Mouse (Mus musculus): ENCODE results near the gene Vps50.
"Not testable (repeated sequence)": the region's sequence is repeated elsewhere in the genome, so short reads cannot be mapped to it uniquely, and the experiment has no call there.

Vps50 gene

DNA sequence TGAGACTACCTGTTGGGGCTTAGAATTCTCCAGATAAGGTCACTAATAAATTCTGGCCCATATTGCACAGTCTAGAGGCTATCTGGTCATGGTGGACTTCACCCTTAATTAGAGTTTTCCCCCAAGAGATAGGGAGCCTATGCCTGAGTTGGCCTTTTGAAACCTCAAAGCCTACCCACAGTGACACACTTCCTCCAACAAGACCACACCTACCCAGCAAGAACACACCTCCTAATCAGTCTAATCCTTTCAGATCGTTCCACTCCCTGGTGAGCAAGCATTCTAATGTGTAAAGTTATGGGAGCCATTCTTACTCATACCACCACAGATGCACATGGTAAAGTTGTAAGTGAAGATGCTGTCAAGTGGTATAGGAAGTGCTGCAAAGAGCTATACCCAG is 37.9 kb downstream of the Vps50 start:
- no peak for DNase-seq (ENCODE audit: low spot score)

DNA sequence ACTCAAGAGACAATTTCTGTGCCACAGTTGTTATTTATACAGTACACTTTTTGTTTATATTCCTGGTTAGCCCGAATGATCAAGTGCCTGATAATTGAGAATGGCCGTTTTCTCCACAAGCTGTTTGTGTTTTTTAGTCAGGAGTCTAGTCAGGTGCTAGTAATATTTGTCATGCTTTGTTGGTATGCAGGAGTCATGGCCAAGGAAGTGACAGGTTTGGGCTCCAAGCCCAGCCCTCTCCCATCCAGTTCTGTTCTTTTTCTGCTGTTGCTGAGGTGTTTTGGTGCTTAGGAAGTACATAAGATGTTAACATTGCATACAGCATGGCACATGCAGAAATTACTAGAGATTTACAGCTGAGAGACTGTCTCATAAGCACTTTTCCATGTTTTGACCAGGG is 41.3 kb downstream of the Vps50 start:
- DNase-seq (ENCODE audit: low spot score) = no peak

- no peak for DNase-seq (ENCODE audit: low spot score)
Measured at GRCm38 (mm10) chr6:3543862-3544261, 45.7 kb downstream of the Vps50 start.

- DNase-seq (ENCODE audit: low spot score) = peak; percentile 58
Measured at GRCm38 (mm10) chr6:3544970-3545369, 46.8 kb downstream of the Vps50 start.

DNA sequence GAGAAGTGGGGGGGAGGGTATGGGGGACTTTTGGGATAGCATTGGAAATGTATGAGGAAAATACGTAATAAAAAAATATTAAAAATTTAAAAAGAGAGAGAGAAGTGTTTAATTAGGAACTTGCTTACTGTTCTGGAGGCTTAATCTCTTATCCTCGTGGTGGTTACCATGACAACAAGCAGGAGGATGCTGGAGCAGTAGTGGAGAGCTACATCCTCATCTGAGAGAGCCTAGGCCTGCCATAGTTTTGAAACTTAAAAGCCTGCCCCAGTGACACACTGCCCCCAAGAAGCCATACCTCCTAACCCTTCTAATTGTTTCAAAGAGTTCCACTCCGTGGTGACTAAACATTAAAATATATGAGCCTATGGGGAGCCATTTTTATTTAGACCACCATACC is 50.8 kb downstream of the Vps50 start:
- DNase-seq (ENCODE audit: low spot score) = no peak

DNA sequence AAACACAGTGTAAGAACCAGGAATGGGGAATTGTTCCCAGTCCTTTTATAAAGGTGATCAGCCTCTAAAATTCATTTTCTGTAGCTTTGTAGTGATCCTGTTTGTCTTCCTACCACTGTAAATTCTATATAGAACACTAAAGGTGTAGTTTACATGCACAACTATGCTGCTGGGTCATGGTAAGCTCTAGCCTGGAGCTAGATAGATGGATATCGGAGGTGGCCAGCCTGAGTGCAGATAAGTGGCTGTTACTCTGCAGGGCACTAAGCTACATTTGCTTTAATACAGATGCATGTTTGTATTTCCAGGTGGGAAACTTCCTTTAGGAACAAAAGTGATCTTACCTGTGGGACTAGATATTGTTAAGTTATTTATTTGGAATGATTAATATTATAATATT is 51.8 kb downstream of the Vps50 start:
- no peak for DNase-seq (ENCODE audit: low spot score)

DNA sequence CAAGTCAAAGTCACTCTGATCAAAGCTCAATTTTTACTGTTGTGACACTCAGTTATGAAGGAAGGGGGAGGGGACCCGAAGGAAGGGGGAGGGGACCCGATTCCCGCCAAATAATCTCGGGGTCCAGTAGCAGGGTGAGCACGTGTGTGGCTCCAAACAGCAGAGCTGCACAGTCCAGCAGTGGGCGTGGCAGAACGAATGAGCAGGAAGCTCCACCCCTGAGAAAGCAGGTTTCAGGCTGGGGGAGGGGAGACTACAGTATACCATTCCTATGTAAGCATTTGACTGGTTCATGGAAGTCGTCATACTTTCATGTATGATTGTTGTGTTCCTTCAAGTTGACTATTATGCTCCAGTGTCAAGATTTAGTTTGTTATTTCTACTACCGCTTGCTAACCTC is 54.5 kb downstream of the Vps50 start:
- not testable (repeated sequence) for DNase-seq (ENCODE audit: low spot score)

DNA sequence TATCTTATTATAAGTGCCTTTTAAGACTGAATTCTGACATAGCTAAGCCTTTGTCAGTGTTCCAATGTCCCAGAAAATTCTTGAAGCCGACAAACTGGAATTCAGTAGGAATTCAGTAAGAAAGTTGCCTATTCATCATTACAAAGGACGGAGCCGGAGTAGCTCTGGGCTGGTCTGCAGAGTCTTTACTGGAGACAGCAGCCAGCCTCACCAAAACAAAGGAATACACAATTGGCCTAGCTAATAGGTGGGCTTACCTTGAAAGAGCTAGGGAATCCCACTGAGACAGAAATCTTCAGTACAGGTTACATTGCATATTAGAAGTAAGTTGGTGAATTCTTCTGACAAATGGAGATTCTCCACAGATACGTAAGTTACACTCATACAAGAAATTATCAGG is 59.0 kb downstream of the Vps50 start:
- DNase-seq (ENCODE audit: low spot score) = no peak

- no peak for DNase-seq (ENCODE audit: low spot score)
Measured at GRCm38 (mm10) chr6:3560009-3560408, 61.8 kb downstream of the Vps50 start.

- DNase-seq (ENCODE audit: low spot score) = no peak
Measured at GRCm38 (mm10) chr6:3562301-3562700, 64.1 kb downstream of the Vps50 start.

DNA sequence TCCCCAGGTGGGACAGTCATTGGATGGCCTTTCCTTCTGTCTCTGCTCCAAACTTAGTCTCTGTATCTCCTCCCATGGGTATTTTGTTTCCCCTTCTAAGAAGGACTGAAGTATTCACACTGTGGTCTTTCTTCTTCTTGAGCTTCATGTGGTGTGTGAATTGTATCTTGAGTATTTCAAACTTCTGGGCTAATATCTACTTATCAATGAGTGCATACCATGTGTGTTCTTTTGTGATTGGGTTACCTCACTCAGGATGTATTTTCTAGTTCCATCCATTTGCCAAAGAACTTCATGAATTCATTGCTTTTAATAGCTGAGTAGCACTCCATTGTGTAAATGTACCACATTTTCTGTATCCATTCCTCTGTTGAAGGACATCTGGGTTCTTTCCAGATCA is 65.9 kb downstream of the Vps50 start:
- not testable (repeated sequence) for DNase-seq (ENCODE audit: low spot score)

DNA sequence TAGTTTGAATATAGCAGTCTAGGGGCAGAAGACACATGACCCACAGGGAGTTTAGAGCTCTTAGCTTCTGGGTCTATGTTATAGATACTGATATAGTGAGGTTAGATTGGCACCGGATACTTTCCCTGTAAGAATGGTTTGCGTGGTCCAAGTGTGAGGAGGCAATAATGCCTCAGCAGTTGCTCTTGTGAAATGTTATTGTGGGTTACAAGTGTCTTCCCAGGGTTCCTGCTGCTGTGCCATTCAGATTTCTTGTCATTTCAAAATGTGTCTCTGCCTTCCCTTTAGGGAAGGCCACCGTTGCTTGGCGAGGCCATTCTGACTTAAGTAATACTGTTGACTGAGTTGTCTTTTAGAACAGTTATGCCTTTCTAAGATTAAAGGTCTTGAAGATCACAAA is 66.8 kb downstream of the Vps50 start:
- DNase-seq (ENCODE audit: low spot score) = peak; percentile 10

DNA sequence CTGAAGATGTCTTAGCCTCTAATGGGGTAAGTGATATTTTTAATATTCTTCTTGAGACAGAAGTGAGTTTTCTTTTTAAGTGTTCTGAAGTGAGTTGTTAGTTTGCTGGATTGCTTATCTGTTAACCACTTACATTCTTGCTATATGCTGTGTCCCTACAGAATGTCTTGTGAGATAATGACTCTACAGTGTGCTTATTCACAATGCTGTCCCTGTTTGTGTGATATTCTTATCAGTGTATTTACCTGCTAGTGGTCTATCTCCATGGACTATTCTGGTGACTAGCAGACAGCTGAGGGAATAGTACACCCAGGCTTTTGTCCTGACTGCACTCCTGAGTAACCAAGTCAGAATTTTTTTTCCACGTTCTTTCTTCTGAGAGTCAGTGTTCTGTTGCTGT is 67.5 kb downstream of the Vps50 start:
- DNase-seq (ENCODE audit: low spot score) = no peak

GRCm38 (mm10) chr6:3567071-3567610 is 69.0 kb downstream of the Vps50 start:
- DNase-seq (ENCODE audit: low spot score) = peak; percentile 13

DNA sequence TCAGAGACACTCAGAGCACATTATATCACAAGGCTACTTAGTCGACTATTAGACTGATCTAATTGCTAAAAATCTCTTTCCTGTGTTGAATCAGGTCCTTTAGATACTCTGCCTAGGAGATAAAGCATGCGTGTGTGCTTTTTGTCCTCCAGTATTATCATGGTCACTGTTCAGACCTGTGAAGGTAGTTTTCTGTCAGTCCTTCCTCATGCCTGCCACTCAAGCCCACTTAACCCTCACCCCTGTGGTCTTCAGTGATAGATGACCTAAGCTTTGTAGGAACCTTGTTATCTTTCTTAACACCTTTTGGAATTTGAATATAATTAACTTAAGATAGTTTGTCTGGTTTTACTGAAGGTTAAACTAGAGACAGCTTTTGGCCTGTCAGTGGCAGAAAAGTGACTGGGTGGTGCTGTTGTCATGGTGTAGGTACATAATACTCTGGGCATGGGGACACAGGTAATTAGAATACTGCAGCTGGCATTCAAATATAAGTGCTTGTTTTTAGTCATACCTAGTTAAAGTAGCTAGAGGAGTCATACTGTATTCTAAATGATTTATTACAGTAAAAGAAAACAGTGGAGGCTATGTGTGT is 74.1 kb downstream of the Vps50 start:
- DNase-seq (ENCODE audit: low spot score) = no peak

DNA sequence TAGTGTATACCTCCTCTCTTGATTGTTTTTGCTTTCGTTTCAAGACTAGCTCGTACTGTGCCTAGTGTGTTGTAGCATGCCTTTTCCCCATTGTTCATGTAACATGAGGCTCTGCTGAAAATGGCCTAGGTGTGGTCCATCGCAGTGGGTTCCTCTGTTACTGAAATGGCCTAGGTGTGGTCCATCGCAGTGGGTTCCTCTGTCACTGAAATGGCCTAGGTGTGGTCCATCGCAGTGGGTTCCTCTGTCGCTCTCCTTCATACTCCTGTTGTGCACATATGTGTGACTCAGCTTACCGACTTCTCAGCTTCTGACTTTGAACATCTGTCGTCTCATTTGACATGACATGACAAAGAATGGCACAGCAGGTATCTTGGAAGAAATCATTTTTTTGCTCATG is 75.6 kb downstream of the Vps50 start:
- DNase-seq (ENCODE audit: low spot score) = no peak

DNA sequence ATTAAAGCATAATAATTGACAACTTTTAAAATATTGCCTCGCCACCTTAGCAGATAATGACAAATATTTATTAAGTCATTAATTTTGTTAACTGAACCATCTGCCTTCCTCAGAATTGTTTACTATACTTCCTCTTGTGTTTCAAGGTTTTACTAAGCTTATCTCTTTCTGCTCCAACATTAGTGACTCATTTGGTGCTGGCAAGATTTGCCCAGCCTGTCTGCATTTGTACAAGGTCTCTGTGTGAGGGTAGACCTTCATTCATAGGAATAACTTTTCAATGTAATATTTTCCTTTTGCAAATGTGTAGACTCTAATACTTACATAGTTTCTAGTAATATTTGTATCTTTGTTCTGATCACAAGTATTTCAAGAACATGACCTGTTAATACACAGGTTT is 87.2 kb downstream of the Vps50 start:
- no peak for DNase-seq (ENCODE audit: low spot score)

- DNase-seq (ENCODE audit: low spot score) = no peak
Measured at GRCm38 (mm10) chr6:3590289-3590904, 92.2 kb downstream of the Vps50 start.

DNA sequence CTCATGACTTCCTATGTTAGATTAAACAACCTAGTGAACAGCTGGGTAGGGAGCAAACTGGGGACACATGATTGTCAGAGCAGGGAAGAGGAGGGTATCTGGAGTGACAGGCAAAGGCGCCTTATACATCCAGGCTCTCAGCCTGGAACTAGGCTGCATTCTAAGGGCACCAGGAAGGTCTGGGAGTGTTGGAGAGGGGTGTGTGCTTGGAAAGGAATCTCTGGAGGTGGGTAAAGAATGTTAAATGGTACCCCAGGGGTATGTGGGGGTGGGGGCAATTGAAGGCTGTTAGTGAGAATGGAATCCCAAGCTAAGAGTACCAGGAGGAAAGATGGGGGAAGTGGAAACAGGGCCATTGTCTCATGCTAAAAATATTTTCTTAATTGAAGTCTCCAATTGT is 96.1 kb downstream of the Vps50 start:
- DNase-seq (ENCODE audit: low spot score) = no peak

DNA sequence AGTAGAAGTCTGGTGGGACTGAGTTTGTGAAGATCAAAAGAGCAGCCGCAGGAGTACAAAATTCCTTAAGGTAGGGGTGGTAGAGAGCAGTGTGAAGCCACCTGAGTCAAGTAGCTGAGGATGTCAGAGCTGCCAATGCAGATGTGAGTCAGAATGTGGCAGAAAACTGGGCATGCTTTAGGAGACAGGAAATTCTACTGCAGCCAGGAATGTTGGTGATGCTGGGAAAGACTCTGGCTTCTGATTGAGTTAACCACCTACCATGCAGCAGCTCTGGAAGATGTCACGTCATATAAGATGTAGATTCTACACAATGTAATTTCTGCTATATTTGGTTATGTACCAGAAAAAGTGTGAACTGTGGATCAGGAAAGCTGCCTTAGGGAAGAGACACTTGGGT is 114.6 kb downstream of the Vps50 start:
- DNase-seq (ENCODE audit: low spot score) = no peak

- peak; percentile 39 for DNase-seq (ENCODE audit: low spot score)
Measured at GRCm38 (mm10) chr6:3620428-3621387, 122.5 kb downstream of the Vps50 start.
